Mouse (Mus musculus): ENCODE results near the gene Eef1akmt3. TPM values are rescaled to one million over a fixed set of nuclear protein-coding genes. Genes with fewer than 3 reads are reported as not detected.

The Eef1akmt3 gene
- total RNA-seq, 2 experiments from 2014 or later = 0.17 to 0.38 TPM

Small RNA genes within 50 kb of the gene (microRNA-seq; reads per million reads assigned to microRNA genes)
- gene Mir26a-2 (13.7 to 65.6 reads per million in 2 experiments), gene Mir546 (0 to 0.39 reads per million in 2 experiments)

Other genes with a start within 250 kb of the Eef1akmt3 start
- gene Atp23, start 140.2 kb downstream of the Eef1akmt3 start, total RNA-seq (2021) = 1 to 10 TPM; 7.4 to 8.9 TPM
- gene Ctdsp2, start 62.8 kb downstream of the Eef1akmt3 start, total RNA-seq (2021) = 100 to 1,000 TPM; 108 to 115 TPM
- gene Avil, start 40.8 kb downstream of the Eef1akmt3 start, total RNA-seq (2021) = under 1 TPM; 0.25 to 0.77 TPM
- gene Tsfm, start 10.7 kb downstream of the Eef1akmt3 start, total RNA-seq (2021) = 10 to 100 TPM; 28.0 to 29.0 TPM
- 10 to 100 TPM; 11.2 to 12.6 TPM for gene Mettl1, start 99 bp downstream of the Eef1akmt3 start, total RNA-seq (2021)
- gene Cyp27b1, start 6.7 kb upstream of the Eef1akmt3 start, total RNA-seq (2021) = 1 to 10 TPM in 1 of 2 experiments, under 1 TPM in 1; 0.91 to 1.2 TPM
- 10 to 100 TPM; 20.5 to 21.9 TPM for gene March9, start 18.7 kb upstream of the Eef1akmt3 start, total RNA-seq (2021)
- 10 to 100 TPM; 83.9 to 91.1 TPM for gene Cdk4, start 22.0 kb upstream of the Eef1akmt3 start, total RNA-seq (2021)
- gene Tspan31, start 28.8 kb upstream of the Eef1akmt3 start, total RNA-seq (2021) = 10 to 100 TPM; 60.3 to 60.7 TPM
- gene Agap2, start 33.8 kb upstream of the Eef1akmt3 start, total RNA-seq (2021) = 100 to 1,000 TPM; 807 to 841 TPM
- 100 to 1,000 TPM; 105 to 107 TPM for gene Os9, start 79.6 kb upstream of the Eef1akmt3 start, total RNA-seq (2021)
- gene B4galnt1, start 123.7 kb upstream of the Eef1akmt3 start, total RNA-seq (2021) = 100 to 1,000 TPM; 122 to 124 TPM
- 10 to 100 TPM; 10.2 to 13.5 TPM for gene Slc26a10, start 139.1 kb upstream of the Eef1akmt3 start, total RNA-seq (2021)
- gene Arhgef25, start 148.6 kb upstream of the Eef1akmt3 start, total RNA-seq (2021) = 100 to 1,000 TPM; 338 to 373 TPM
- gene Dtx3, start 154.2 kb upstream of the Eef1akmt3 start, total RNA-seq (2021) = 100 to 1,000 TPM; 210 to 217 TPM
- gene Pip4k2c, start 170.1 kb upstream of the Eef1akmt3 start, total RNA-seq (2021) = 100 to 1,000 TPM; 103 to 114 TPM
- 100 to 1,000 TPM; 839 to 860 TPM for gene Kif5a, start 221.8 kb upstream of the Eef1akmt3 start, total RNA-seq (2021)
- 100 to 1,000 TPM; 253 to 259 TPM for gene Dctn2, start 224.9 kb upstream of the Eef1akmt3 start, total RNA-seq (2021)
- gene Mbd6, start 247.5 kb upstream of the Eef1akmt3 start, total RNA-seq (2021) = 10 to 100 TPM; 48.1 to 53.2 TPM

Measured in layer of hippocampus, adult 18-20 months (tissue).